Mouse (Mus musculus): Measurements from ENCODE around the gene Anp32a. TPM values are rescaled to one million over a fixed set of nuclear protein-coding genes. Genes with fewer than 3 reads are reported as not detected.
A peak's percentile ranks its signal among the peaks of the same experiment; 100 is the strongest.

The Anp32a gene
- polyA plus RNA-seq, 1 experiment from 2014 or later: 220 TPM

- no peak overlapping the region for H3K4me2 ChIP-seq (replicated peaks; ENCODE audit: low read depth, low read length)
- WGBS: 72% methylated on average over 6 of the region's 6 CpGs
- no peak overlapping the region for H3K27ac ChIP-seq (ENCODE audit: low read depth, low read length)
- no peak overlapping the region for H3K4me3 ChIP-seq (ENCODE audit: low read depth, low read length)
- no peak for ATAC-seq (ENCODE audit: low FRiP score)
- H3K9ac ChIP-seq (ENCODE audit: low read depth, low read length): no peak overlapping the region
- peaks cover 9% of the 10 kb centered on the region for H3K4me1 ChIP-seq (replicated peaks; ENCODE audit: control insufficient read depth, insufficient read depth, low read length)
- no peaks in the 10 kb centered on the region for H3K27me3 ChIP-seq (ENCODE audit: control insufficient read depth, insufficient read depth, low read length)
- 0 out of 2 replicates have a peak, but pooled peaks cover 5% of the 10 kb centered on the region for H3K36me3 ChIP-seq (ENCODE audit: control insufficient read depth, insufficient read depth, low read length)
- no peaks in the 10 kb centered on the region for H3K9me3 ChIP-seq (ENCODE audit: control insufficient read depth, low read length)
- no peak for DNase-seq (ENCODE audit: low spot score)
Measured at GRCm38 (mm10) chr9:62370648-62371280, 29.7 kb downstream of the Anp32a start.

GRCm38 (mm10) chr9:62371745-62372555 lies 30.9 kb downstream of the Anp32a start:
- H3K4me1 ChIP-seq (replicated peaks; ENCODE audit: control insufficient read depth, insufficient read depth, low read length): 0 out of 2 replicates have a peak, but pooled peaks cover 6% of the 10 kb centered on the region
- H3K9ac ChIP-seq (ENCODE audit: low read depth, low read length): no peak overlapping the region
- H3K27ac ChIP-seq (ENCODE audit: low read depth, low read length): no peak overlapping the region
- no peaks in the 10 kb centered on the region for H3K9me3 ChIP-seq (ENCODE audit: control insufficient read depth, low read length)
- H3K4me3 ChIP-seq (ENCODE audit: low read depth, low read length): no peak overlapping the region
- ATAC-seq (ENCODE audit: low FRiP score) (no peak), DNase-seq (ENCODE audit: low spot score) (no peak)
- WGBS: 80% methylated on average over 16 of the region's 16 CpGs
- no peaks in the 10 kb centered on the region for H3K27me3 ChIP-seq (ENCODE audit: control insufficient read depth, insufficient read depth, low read length)
- peaks cover 6% of the 10 kb centered on the region; the same call in 1 of the 2 replicates for H3K36me3 ChIP-seq (ENCODE audit: control insufficient read depth, insufficient read depth, low read length)
- H3K4me2 ChIP-seq (replicated peaks; ENCODE audit: low read depth, low read length): no peak overlapping the region

- peaks cover 9% of the 10 kb centered on the region; the same call in 1 of the 2 replicates for H3K36me3 ChIP-seq (ENCODE audit: control insufficient read depth, insufficient read depth, low read length)
- ATAC-seq (ENCODE audit: low FRiP score): no peak
- H3K4me1 ChIP-seq (replicated peaks; ENCODE audit: control insufficient read depth, insufficient read depth, low read length): 0 out of 2 replicates have a peak, but pooled peaks cover 6% of the 10 kb centered on the region
- H3K4me3 ChIP-seq (ENCODE audit: low read depth, low read length): no peak overlapping the region
- H3K4me2 ChIP-seq (replicated peaks; ENCODE audit: low read depth, low read length): no peak overlapping the region
- H3K9me3 ChIP-seq (ENCODE audit: control insufficient read depth, low read length): no peaks in the 10 kb centered on the region
- WGBS: 87% methylated on average over 9 of the region's 9 CpGs
- no peak overlapping the region for H3K27ac ChIP-seq (ENCODE audit: low read depth, low read length)
- no peaks in the 10 kb centered on the region for H3K27me3 ChIP-seq (ENCODE audit: control insufficient read depth, insufficient read depth, low read length)
- DNase-seq (ENCODE audit: low spot score): no peak
- H3K9ac ChIP-seq (ENCODE audit: low read depth, low read length): no peak overlapping the region
Measured at GRCm38 (mm10) chr9:62372556-62373221, 31.6 kb downstream of the Anp32a start.

GRCm38 (mm10) chr9:62373222-62374123 lies 32.4 kb downstream of the Anp32a start:
- no peak overlapping the region for H3K27ac ChIP-seq (ENCODE audit: low read depth, low read length)
- no peak overlapping the region for H3K4me2 ChIP-seq (replicated peaks; ENCODE audit: low read depth, low read length)
- no peak; the same call in 1 of the 2 replicates for ATAC-seq (ENCODE audit: low FRiP score)
- 64% methylated on average over 18 of the region's 18 CpGs for WGBS
- peak; percentile 66 for DNase-seq (ENCODE audit: low spot score)
- no peaks in the 10 kb centered on the region for H3K9me3 ChIP-seq (ENCODE audit: control insufficient read depth, low read length)
- peaks cover 11% of the 10 kb centered on the region; the same call in 1 of the 2 replicates for H3K36me3 ChIP-seq (ENCODE audit: control insufficient read depth, insufficient read depth, low read length)
- H3K9ac ChIP-seq (ENCODE audit: low read depth, low read length): no peak overlapping the region
- H3K27me3 ChIP-seq (ENCODE audit: control insufficient read depth, insufficient read depth, low read length): no peaks in the 10 kb centered on the region
- no peak overlapping the region for H3K4me3 ChIP-seq (ENCODE audit: low read depth, low read length)
- H3K4me1 ChIP-seq (replicated peaks; ENCODE audit: control insufficient read depth, insufficient read depth, low read length): 0 out of 2 replicates have a peak, but pooled peaks cover 6% of the 10 kb centered on the region

- ATAC-seq (ENCODE audit: low FRiP score) (no peak), DNase-seq (ENCODE audit: low spot score) (no peak)
- Histone ChIP-seq H3K9ac (ENCODE audit: low read depth, low read length) (no peak overlapping the region), H3K4me3 (ENCODE audit: low read depth, low read length) (no peak overlapping the region), H3K4me2 (replicated peaks; ENCODE audit: low read depth, low read length) (no peak overlapping the region), H3K4me1 (replicated peaks; ENCODE audit: control insufficient read depth, insufficient read depth, low read length) (0 out of 2 replicates have a peak, but pooled peaks cover 4% of the 10 kb centered on the region), H3K27ac (ENCODE audit: low read depth, low read length) (no peak overlapping the region), H3K9me3 (ENCODE audit: control insufficient read depth, low read length) (no peaks in the 10 kb centered on the region), H3K36me3 (ENCODE audit: control insufficient read depth, insufficient read depth, low read length) (peaks cover 11% of the 10 kb centered on the region; the same call in 1 of the 2 replicates), H3K27me3 (ENCODE audit: control insufficient read depth, insufficient read depth, low read length) (no peaks in the 10 kb centered on the region)
- WGBS: 87% methylated on average over 3 of the region's 3 CpGs
Measured at GRCm38 (mm10) chr9:62374276-62374675, 33.2 kb downstream of the Anp32a start.

- H3K4me3 ChIP-seq (ENCODE audit: low read depth, low read length): no peak overlapping the region
- no peaks in the 10 kb centered on the region for H3K27me3 ChIP-seq (ENCODE audit: control insufficient read depth, insufficient read depth, low read length)
- H3K27ac ChIP-seq (ENCODE audit: low read depth, low read length): no peak overlapping the region
- 93% methylated on average over 10 of the region's 10 CpGs for WGBS
- no peak overlapping the region for H3K4me2 ChIP-seq (replicated peaks; ENCODE audit: low read depth, low read length)
- ATAC-seq (ENCODE audit: low FRiP score) (no peak), DNase-seq (ENCODE audit: low spot score) (no peak)
- H3K4me1 ChIP-seq (replicated peaks; ENCODE audit: control insufficient read depth, insufficient read depth, low read length): no peaks in the 10 kb centered on the region
- H3K9ac ChIP-seq (ENCODE audit: low read depth, low read length): no peak overlapping the region
- peaks cover 9% of the 10 kb centered on the region; the same call in 1 of the 2 replicates for H3K36me3 ChIP-seq (ENCODE audit: control insufficient read depth, insufficient read depth, low read length)
- H3K9me3 ChIP-seq (ENCODE audit: control insufficient read depth, low read length): no peaks in the 10 kb centered on the region
Measured at GRCm38 (mm10) chr9:62377897-62378296, 36.8 kb downstream of the Anp32a start.

GRCm38 (mm10) chr9:62380351-62380750 lies 39.3 kb downstream of the Anp32a start:
- no peaks in the 10 kb centered on the region for H3K9me3 ChIP-seq (ENCODE audit: control insufficient read depth, low read length)
- no peak overlapping the region for H3K4me3 ChIP-seq (ENCODE audit: low read depth, low read length)
- no peak for ATAC-seq (ENCODE audit: low FRiP score)
- no peak for DNase-seq (ENCODE audit: low spot score)
- no peaks in the 10 kb centered on the region for H3K4me1 ChIP-seq (replicated peaks; ENCODE audit: control insufficient read depth, insufficient read depth, low read length)
- 48% methylated on average over 5 of the region's 5 CpGs for WGBS
- H3K9ac ChIP-seq (ENCODE audit: low read depth, low read length): no peak overlapping the region
- H3K4me2 ChIP-seq (replicated peaks; ENCODE audit: low read depth, low read length): no peak overlapping the region
- peaks cover 6% of the 10 kb centered on the region; the same call in 1 of the 2 replicates for H3K36me3 ChIP-seq (ENCODE audit: control insufficient read depth, insufficient read depth, low read length)
- no peak overlapping the region for H3K27ac ChIP-seq (ENCODE audit: low read depth, low read length)
- H3K27me3 ChIP-seq (ENCODE audit: control insufficient read depth, insufficient read depth, low read length): no peaks in the 10 kb centered on the region

- Histone ChIP-seq H3K27ac (ENCODE audit: low read depth, low read length) (no peak overlapping the region), H3K9me3 (ENCODE audit: control insufficient read depth, low read length) (no peaks in the 10 kb centered on the region)
Measured at GRCm38 (mm10) chr9:62381402-62381913, 40.4 kb downstream of the Anp32a start.

More at GRCm38 (mm10) chr9:62381402-62381913, 40.4 kb downstream of the Anp32a start:
- no peak overlapping the region for H3K9ac ChIP-seq (ENCODE audit: low read depth, low read length)
- peaks cover 6% of the 10 kb centered on the region; the same call in 1 of the 2 replicates for H3K36me3 ChIP-seq (ENCODE audit: control insufficient read depth, insufficient read depth, low read length)
- no peak overlapping the region for H3K4me2 ChIP-seq (replicated peaks; ENCODE audit: low read depth, low read length)
- no peaks in the 10 kb centered on the region for H3K4me1 ChIP-seq (replicated peaks; ENCODE audit: control insufficient read depth, insufficient read depth, low read length)
- DNase-seq (ENCODE audit: low spot score): no peak
- H3K27me3 ChIP-seq (ENCODE audit: control insufficient read depth, insufficient read depth, low read length): no peaks in the 10 kb centered on the region
- 62% methylated on average over 8 of the region's 8 CpGs for whole genome bisulfite sequencing
- ATAC-seq (ENCODE audit: low FRiP score): no peak
- H3K4me3 ChIP-seq (ENCODE audit: low read depth, low read length): no peak overlapping the region
